Mouse (Mus musculus) embryonic fibroblast, embryonic 13.5 days (primary cell): Measurements from ENCODE around the gene Olfr1281.

Experiments used
- CTCF ChIP-seq: IDR thresholded peaks from 2 replicates; pipeline ENCODE4 v1.5.1; 2011; ENCODE audit warnings: mild to moderate bottlenecking, control low read depth, low read length, moderate library complexity, borderline replicate concordance; ENCODE audit not compliant: insufficient read depth
- POLR2A ChIP-seq: IDR thresholded peaks from 2 replicates; pipeline ENCODE4 v1.6.1; 2011; ENCODE audit warnings: low read depth, mild to moderate bottlenecking, control low read depth, low read length, moderate library complexity

GRCm38 (mm10) chr2:111313717-111314116 is 12.6 kb upstream of the Olfr1281 start, which contains the start of gene Olfr1280:
- TF ChIP-seq CTCF (no peak), POLR2A (no peak)
